Mouse (Mus musculus) cortical plate, adult 2 months (tissue): Measurements from ENCODE around the gene Sipa1. TPM values are rescaled to one million over a fixed set of nuclear protein-coding genes. Genes with fewer than 3 reads are reported as not detected.

Experiments used
- H3K27ac ChIP-seq: fragments of 200-500 bp; 2 replicates; pipeline ENCODE4 v1.5.1; 2012; ENCODE audit warnings: low read length, control low read depth, inconsistent platforms; ENCODE audit not compliant: insufficient read depth
- H3K4me1 ChIP-seq: fragments of 200-500 bp; 2 replicates; pipeline ENCODE4 v1.6.1; 2011; ENCODE audit warnings: low read length; ENCODE audit not compliant: control insufficient read depth, insufficient read depth
- H3K4me3 ChIP-seq: fragments of 200-500 bp; 2 replicates; pipeline ENCODE4 v1.5.1; 2011; ENCODE audit warnings: mild to moderate bottlenecking, low read length, control low read depth; ENCODE audit not compliant: insufficient read depth
- CTCF ChIP-seq: fragments of 200-500 bp; IDR thresholded peaks from 2 replicates; pipeline ENCODE4 v1.5.1; 2011; ENCODE audit warnings: mild to moderate bottlenecking, control low read depth, low read length; ENCODE audit not compliant: insufficient read depth; ENCODE audit errors: extremely low read depth
- POLR2A ChIP-seq: fragments of 200-500 bp; IDR thresholded peaks from 2 replicates; pipeline ENCODE4 v1.6.1; 2011; ENCODE audit warnings: mild to moderate bottlenecking, low read length, control low read depth; ENCODE audit not compliant: insufficient read depth; ENCODE audit errors: extremely low read depth
- polyA plus RNA-seq: library from polyadenylated mRNA; depleted of rRNA; stranded (reverse); fragments of >200 nt; gene quantifications from 2 replicates; pipeline ENCODE4 v1.2.3, GENCODE M21; 2012; rRNA removed

Gene Sipa1
- polyA plus RNA-seq, 1 experiment = 16.9 TPM

GRCm38 (mm10) chr19:5607705-5608410 lies 55.6 kb downstream of the Sipa1 start:
- no peak overlapping the region for H3K27ac ChIP-seq
- peaks cover 3% of the 10 kb centered on the region; the same call in 1 of the 2 replicates for H3K4me1 ChIP-seq
- H3K4me3 ChIP-seq = no peak overlapping the region
- TF ChIP-seq CTCF (no peak), POLR2A (no peak)

- peaks cover 5% of the 10 kb centered on the region; the same call in 1 of the 2 replicates for H3K4me1 ChIP-seq
- no peak overlapping the region for H3K4me3 ChIP-seq
- TF ChIP-seq CTCF (no peak), POLR2A (no peak)
- H3K27ac ChIP-seq = no peak overlapping the region
Measured at GRCm38 (mm10) chr19:5606196-5606595, 57.3 kb downstream of the Sipa1 start.

GRCm38 (mm10) chr19:5605126-5605525 lies 58.4 kb downstream of the Sipa1 start:
- Histone ChIP-seq H3K27ac (no peak overlapping the region), H3K4me1 (peaks cover 3% of the 10 kb centered on the region; the same call in 1 of the 2 replicates), H3K4me3 (no peak overlapping the region)
- no peak for TF ChIP-seq CTCF

GRCm38 (mm10) chr19:5603664-5604063 lies 59.8 kb downstream of the Sipa1 start:
- TF ChIP-seq CTCF = no peak
- TF ChIP-seq POLR2A = no peak
- peaks cover 2% of the 10 kb centered on the region; the same call in 1 of the 2 replicates for H3K4me1 ChIP-seq
- no peak overlapping the region for H3K4me3 ChIP-seq
- no peak overlapping the region for H3K27ac ChIP-seq

- Histone ChIP-seq H3K27ac (no peak within 1 kb of the TSS), H3K4me3 (peak within 1 kb of the TSS; percentile 73), H3K4me1 (peaks cover 2% of the 10 kb centered on the region; the same call in 1 of the 2 replicates)
- peak; percentile 85 for TF ChIP-seq POLR2A
- TF ChIP-seq CTCF = no peak
Measured at GRCm38 (mm10) chr19:5601752-5602541, 61.6 kb downstream of the Sipa1 start, which contains the start of gene Rnaseh2c. Gene Rnaseh2c, plus strand, starts transcription at chr19:5601873.

Other genes with a start within 250 kb of the Sipa1 start
- 285 and 320 TPM in 2 replicates for gene Drap1, start 238.7 kb downstream of the Sipa1 start, polyA plus RNA-seq
- gene AI837181, start 238.6 kb downstream of the Sipa1 start, polyA plus RNA-seq = 99.8 and 101 TPM in 2 replicates
- gene Fosl1, start 216.2 kb downstream of the Sipa1 start, polyA plus RNA-seq = 0.21 TPM in 1 of 2 replicates, not detected in the other
- gene Ccdc85b, start 205.8 kb downstream of the Sipa1 start, polyA plus RNA-seq = 23.8 and 24.5 TPM in 2 replicates
- gene Fibp, start 203.1 kb downstream of the Sipa1 start, polyA plus RNA-seq = 129 and 131 TPM in 2 replicates
- 0.27 and 0.53 TPM in 2 replicates for gene Ctsw, start 195.2 kb downstream of the Sipa1 start, polyA plus RNA-seq
- 24.5 and 27.1 TPM in 2 replicates for gene Efemp2, start 189.8 kb downstream of the Sipa1 start, polyA plus RNA-seq
- gene Mus81, start 175.3 kb downstream of the Sipa1 start, polyA plus RNA-seq = 38.6 and 39.5 TPM in 2 replicates
- 1,356 and 1,455 TPM in 2 replicates for gene Cfl1, start 173.3 kb downstream of the Sipa1 start, polyA plus RNA-seq
- 4.7 and 5.7 TPM in 2 replicates for gene 1700020D05Rik, start 159.9 kb downstream of the Sipa1 start, polyA plus RNA-seq
- gene Snx32, start 153.2 kb downstream of the Sipa1 start, polyA plus RNA-seq = 150 and 162 TPM in 2 replicates
- 0.02 and 0.04 TPM in 2 replicates for gene Ovol1, start 103.1 kb downstream of the Sipa1 start, polyA plus RNA-seq
- gene Ap5b1, start 95.7 kb downstream of the Sipa1 start, polyA plus RNA-seq = 3.2 and 3.3 TPM in 2 replicates
- 50.2 and 61.3 TPM in 2 replicates for gene Rnaseh2c, start 61.8 kb downstream of the Sipa1 start, polyA plus RNA-seq
- 111 and 115 TPM in 2 replicates for gene Kat5, start 53.5 kb downstream of the Sipa1 start, polyA plus RNA-seq
- gene Rela, start 26.2 kb downstream of the Sipa1 start, polyA plus RNA-seq = 30.9 and 32.5 TPM in 2 replicates
- 21.1 and 23.1 TPM in 2 replicates for gene Map3k11, start 25.0 kb upstream of the Sipa1 start, polyA plus RNA-seq
- 59.9 and 60.8 TPM in 2 replicates for gene Pcnx3, start 25.2 kb upstream of the Sipa1 start, polyA plus RNA-seq
- 0.09 and 0.23 TPM in 2 replicates for gene Kcnk7, start 40.7 kb upstream of the Sipa1 start, polyA plus RNA-seq
- gene Ehbp1l1, start 62.6 kb upstream of the Sipa1 start, polyA plus RNA-seq = 16.5 and 17.0 TPM in 2 replicates
- 46.7 and 58.6 TPM in 2 replicates for gene Fam89b, start 65.9 kb upstream of the Sipa1 start, polyA plus RNA-seq
- 54.2 and 54.9 TPM in 2 replicates for gene Ltbp3, start 77.2 kb upstream of the Sipa1 start, polyA plus RNA-seq
- gene Scyl1, start 107.7 kb upstream of the Sipa1 start, polyA plus RNA-seq = 120 and 124 TPM in 2 replicates
- gene Frmd8, start 211.6 kb upstream of the Sipa1 start, polyA plus RNA-seq = 17.1 and 22.1 TPM in 2 replicates
- gene Slc25a45, start 214.1 kb upstream of the Sipa1 start, polyA plus RNA-seq = 6.6 and 7.4 TPM in 2 replicates
- gene Tigd3, start 230.4 kb upstream of the Sipa1 start, polyA plus RNA-seq = 3.6 and 4.0 TPM in 2 replicates
- 96.2 and 99.0 TPM in 2 replicates for gene Dpf2, start 249.3 kb upstream of the Sipa1 start, polyA plus RNA-seq